Mouse (Mus musculus) erythroblast, embryonic 14.5 days (primary cell): ENCODE measurements around the gene Capn7.

Experiments
- GATA1 ChIP-seq: IDR thresholded peaks from 2 replicates; pipeline ENCODE4 v1.6.1; 2012; ENCODE audit warnings: low read length, inconsistent platforms, mixed read lengths
- TAL1 ChIP-seq: IDR thresholded peaks from 3 replicates; pipeline ENCODE4 v1.6.1; 2012; ENCODE audit warnings: low read length, inconsistent platforms, mixed read lengths

GRCm38 (mm10) chr14:31323189-31323588 is 13.2 kb upstream of the Capn7 start:
- TF ChIP-seq GATA1, result no peak
- TF ChIP-seq TAL1, result no peak
